Mouse (Mus musculus) embryonic facial prominence, embryonic 10.5 days (tissue): Measurements from ENCODE around the gene Gm10577. TPM values are rescaled to one million over a fixed set of nuclear protein-coding genes. Genes with fewer than 3 reads are reported as not detected.
A peak's percentile ranks its signal among the peaks of the same experiment; 100 is the strongest.

Experiments used
- DNase-seq: peaks from one replicate; pipeline ENCODE4 v3.0.0-alpha.2; 2017; ENCODE audit warnings: low spot score
- H3K27ac ChIP-seq: fragments of 300-500 bp; sonication (generic); replicated peaks from 2 replicates; pipeline ENCODE4 v1.5.1; 2016; ENCODE audit warnings: mild to moderate bottlenecking
- H3K27me3 ChIP-seq: fragments of 300-500 bp; sonication (generic); replicated peaks from 2 replicates; pipeline ENCODE4 v1.6.1; 2016; ENCODE audit warnings: low read depth, mild to moderate bottlenecking; ENCODE audit not compliant: poor library complexity, severe bottlenecking
- H3K36me3 ChIP-seq: fragments of 300-500 bp; sonication (generic); replicated peaks from 2 replicates; pipeline ENCODE4 v1.6.1; 2016; ENCODE audit warnings: mild to moderate bottlenecking, moderate library complexity
- H3K4me1 ChIP-seq: fragments of 300-500 bp; sonication (generic); 2 replicates; pipeline ENCODE4 v1.6.1; 2016
- H3K4me3 ChIP-seq: fragments of 300-500 bp; sonication (generic); 2 replicates; pipeline ENCODE4 v1.5.1; 2016; ENCODE audit warnings: mild to moderate bottlenecking, moderate library complexity
- H3K9me3 ChIP-seq: fragments of 300-500 bp; sonication (generic); 2 replicates; pipeline ENCODE4 v1.6.1; 2016; ENCODE audit warnings: mild to moderate bottlenecking
- WGBS: fragments of 180-500 bp; shearing (Covaris S2); methylation state at CpG from one replicate; pipeline ENCODE4 v1.1.7; 2016; 5-methylcytosine and 5-hydroxymethylcytosine counted together
- polyA plus RNA-seq: library from polyadenylated mRNA; unstranded; fragments of >200 nt; fragmentation: Nextera tagmentation; extraction: Ambion mirVana; gene quantifications from 2 replicates; pipeline ENCODE4 v1.2.1, GENCODE M21; 2016

Gene Gm10577
- polyA plus RNA-seq, 1 experiment from 2014 or later: not detected

DNA sequence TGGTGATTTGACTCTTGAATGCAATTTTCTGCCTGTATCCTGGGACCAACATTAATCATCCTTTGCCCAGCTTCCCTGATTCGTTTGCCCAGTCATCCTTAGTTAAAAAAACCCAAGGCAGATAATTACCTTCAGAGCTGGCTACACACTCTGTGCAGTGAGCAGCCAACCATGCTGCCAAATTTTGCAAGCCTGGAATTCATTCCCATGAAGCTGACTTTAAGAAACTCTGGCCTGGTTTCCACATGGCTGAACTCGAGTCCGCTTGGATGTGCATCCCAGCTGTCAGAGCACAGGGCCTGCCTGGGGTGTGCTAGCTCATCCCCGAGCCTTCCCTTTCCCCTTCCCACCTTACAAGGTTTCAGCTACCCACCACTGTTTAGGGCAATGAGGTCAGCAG, 29.5 kb downstream of the Gm10577 start:
- Histone ChIP-seq H3K4me3 (no peak overlapping the region), H3K4me1 (peaks cover 16% of the 10 kb centered on the region; the same call in 1 of the 2 replicates), H3K27me3 (no peaks in the 10 kb centered on the region), H3K9me3 (no peaks in the 10 kb centered on the region), H3K36me3 (peaks cover 91% of the 10 kb centered on the region), H3K27ac (no peak overlapping the region)
- DNase-seq: no peak
- WGBS: 72% methylated on average over 4 of the region's 4 CpGs

DNA sequence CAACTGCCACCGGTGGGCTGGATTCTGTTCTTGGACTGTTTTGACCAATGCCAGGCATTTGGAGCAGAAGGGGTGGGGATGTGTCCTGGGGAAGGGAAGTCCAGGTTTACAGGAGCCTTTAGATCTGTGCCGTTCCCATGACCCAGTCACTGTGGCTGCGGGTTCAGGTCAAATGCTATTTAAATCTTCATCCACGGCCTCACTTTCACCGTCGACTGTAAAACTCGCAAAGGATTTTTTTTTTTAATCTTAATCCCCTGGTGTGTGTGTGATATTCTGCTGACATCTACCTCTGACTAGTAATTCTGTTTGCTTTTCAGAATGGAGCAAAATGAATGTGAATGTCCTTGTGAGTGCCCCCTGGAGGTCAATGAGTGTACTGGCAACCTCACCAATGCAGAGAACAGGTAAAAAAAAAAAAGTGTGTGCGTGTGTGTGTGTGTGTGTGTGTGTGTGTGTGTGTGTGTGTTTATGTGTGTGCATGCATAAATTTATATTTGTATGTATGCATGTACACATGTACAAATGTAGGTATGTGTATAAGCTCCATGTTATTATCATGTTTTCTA, 32.2 kb downstream of the Gm10577 start:
- peaks cover 96% of the 10 kb centered on the region for H3K36me3 ChIP-seq
- peak; percentile 31 for DNase-seq
- no peak overlapping the region for H3K27ac ChIP-seq
- H3K27me3 ChIP-seq: no peaks in the 10 kb centered on the region
- no peak overlapping the region for H3K4me3 ChIP-seq
- H3K4me1 ChIP-seq: peaks cover 12% of the 10 kb centered on the region; the same call in 1 of the 2 replicates
- no peaks in the 10 kb centered on the region for H3K9me3 ChIP-seq
- WGBS: 86% methylated on average over 8 of the region's 8 CpGs

DNA sequence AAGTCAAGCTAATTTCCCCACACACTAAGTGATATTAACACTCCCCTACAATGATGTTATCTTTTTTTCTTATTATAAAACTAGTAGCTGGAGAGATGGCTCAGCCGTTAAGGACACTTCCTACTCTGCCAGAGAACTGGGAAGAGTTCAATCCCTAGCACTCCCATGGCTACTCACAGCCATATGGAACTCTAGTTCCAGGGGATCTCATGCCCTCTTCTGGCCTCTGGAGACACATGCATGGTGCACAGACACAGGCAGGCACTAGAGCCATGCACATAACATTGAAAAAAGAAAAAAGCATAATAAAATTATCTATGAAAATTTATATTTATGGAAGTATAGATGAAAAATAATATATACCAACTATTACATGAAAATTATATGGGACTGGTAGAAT, 33.3 kb downstream of the Gm10577 start:
- H3K27ac ChIP-seq: no peak overlapping the region
- DNase-seq: no peak
- no peaks in the 10 kb centered on the region for H3K27me3 ChIP-seq
- 83% methylated on average over 1 of the region's 1 CpGs for WGBS
- H3K4me3 ChIP-seq: no peak overlapping the region
- peaks cover 12% of the 10 kb centered on the region; the same call in 1 of the 2 replicates for H3K4me1 ChIP-seq
- H3K9me3 ChIP-seq: no peaks in the 10 kb centered on the region
- H3K36me3 ChIP-seq: peaks cover 95% of the 10 kb centered on the region

DNA sequence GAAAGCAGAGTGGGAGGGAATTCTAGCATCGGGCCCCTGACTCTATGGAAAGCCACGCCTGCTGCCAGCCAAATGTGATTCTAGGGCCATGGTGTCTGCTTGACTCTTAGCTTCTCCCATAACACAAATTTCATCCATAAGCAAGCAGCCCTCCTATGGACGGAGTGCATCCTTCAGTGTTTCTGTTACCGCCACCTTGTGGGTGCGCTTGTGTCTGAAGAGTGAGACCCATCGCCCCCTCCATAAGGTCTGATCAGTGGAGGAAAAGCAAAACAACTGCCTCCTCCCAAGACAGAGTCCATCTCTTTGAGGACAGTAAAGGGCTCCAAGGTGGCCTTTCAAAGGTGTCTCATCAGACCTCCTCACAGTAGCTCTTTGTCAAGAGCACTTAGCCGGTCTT, 43.0 kb downstream of the Gm10577 start:
- Histone ChIP-seq H3K4me3 (no peak overlapping the region), H3K4me1 (peaks cover 11% of the 10 kb centered on the region), H3K36me3 (peaks cover 93% of the 10 kb centered on the region), H3K27ac (no peak overlapping the region), H3K9me3 (no peaks in the 10 kb centered on the region), H3K27me3 (no peaks in the 10 kb centered on the region)
- no peak for DNase-seq
- WGBS: 91% methylated on average over 7 of the region's 7 CpGs

DNA sequence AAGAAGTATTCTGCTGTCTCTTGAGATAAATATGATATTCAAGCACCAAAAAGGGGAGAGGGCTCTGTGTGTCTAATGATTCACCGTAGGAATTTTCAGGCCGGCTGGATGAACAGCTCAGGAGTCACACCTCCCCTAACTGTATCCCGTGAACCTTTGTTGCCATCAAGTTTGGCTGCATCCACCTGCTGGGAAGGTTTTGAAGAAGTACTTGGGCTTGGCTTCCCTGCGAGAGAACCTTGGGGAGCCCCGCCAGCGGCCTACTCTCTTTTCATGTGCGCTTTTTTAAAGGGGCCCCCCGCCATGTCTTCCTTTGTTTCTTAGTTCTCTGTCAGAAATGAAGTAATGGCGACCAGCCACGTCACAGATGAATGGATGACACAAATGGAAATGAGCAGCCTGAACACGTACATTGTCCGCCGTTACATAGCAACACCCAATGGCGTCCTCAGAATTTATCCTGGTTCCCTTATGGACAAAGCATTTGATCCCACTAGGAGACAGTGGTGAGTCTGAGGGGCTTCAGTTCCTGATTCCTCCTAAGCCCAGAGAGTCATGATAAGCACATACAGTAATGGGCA, 46.0 kb downstream of the Gm10577 start:
- Histone ChIP-seq H3K9me3 (no peaks in the 10 kb centered on the region), H3K4me1 (peaks cover 11% of the 10 kb centered on the region), H3K27me3 (no peaks in the 10 kb centered on the region), H3K27ac (peak overlapping the region; percentile 55; the same call in 1 of the 2 replicates), H3K4me3 (no peak overlapping the region), H3K36me3 (peaks cover 90% of the 10 kb centered on the region)
- 68% methylated on average over 14 of the region's 14 CpGs for WGBS
- DNase-seq: peak; percentile 20

DNA sequence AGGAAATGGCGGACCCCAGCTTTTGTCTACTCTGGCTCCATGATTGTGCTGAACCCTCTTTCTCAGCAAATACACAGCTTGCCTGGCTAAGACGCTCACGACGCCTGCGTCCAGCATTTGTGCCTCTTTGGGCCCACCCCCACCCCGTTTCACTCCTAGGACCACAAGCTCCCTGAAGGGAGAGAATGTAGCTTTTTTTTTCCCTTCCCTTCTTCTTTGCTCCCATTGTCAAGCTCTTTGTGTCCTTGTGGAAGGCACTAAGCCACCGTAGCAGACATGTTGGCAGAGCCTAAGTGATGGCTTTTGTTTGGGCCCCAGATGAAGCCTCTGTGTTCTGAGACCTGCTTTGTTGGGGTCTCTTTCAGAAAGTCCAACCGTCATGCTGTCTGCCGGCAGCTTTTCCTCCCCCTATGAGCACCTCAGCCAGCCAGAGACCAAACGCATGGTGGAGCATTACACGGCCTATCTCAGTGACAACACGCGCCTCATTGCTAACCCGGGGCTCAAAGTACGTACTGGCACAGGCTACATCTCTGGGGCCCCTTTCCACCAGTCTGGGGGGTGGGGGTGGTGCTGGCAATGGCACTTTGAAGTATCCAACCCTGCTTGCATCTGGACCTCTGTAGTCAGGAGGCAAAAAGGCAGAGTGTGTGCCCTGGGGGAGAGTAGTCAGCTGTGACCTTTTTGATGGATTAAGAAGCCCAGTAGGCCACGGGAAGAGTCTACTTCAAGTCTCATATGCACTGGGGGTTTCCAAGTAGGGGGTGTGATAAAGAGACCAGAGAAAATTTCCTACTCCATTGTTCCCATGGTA, 46.6 kb downstream of the Gm10577 start:
- Histone ChIP-seq H3K9me3 (no peaks in the 10 kb centered on the region), H3K4me1 (peaks cover 11% of the 10 kb centered on the region), H3K4me3 (no peak overlapping the region), H3K27ac (peak overlapping the region; percentile 55), H3K27me3 (no peaks in the 10 kb centered on the region), H3K36me3 (peaks cover 91% of the 10 kb centered on the region)
- 38% methylated on average over 16 of the region's 16 CpGs for WGBS
- peak; percentile 20 for DNase-seq

Other genes starting within 250 kb of the Gm10577 start
- gene Cachd1, start 244.0 kb downstream of the Gm10577 start, polyA plus RNA-seq: 20.6 and 24.5 TPM in 2 replicates
- 10.5 and 12.0 TPM in 2 replicates for gene Raver2, start 48.3 kb upstream of the Gm10577 start, polyA plus RNA-seq
- 47.6 and 49.0 TPM in 2 replicates for gene Jak1, start 244.6 kb upstream of the Gm10577 start, polyA plus RNA-seq